Mouse (Mus musculus) stomach, embryonic 14.5 days (tissue): ENCODE measurements around the gene Ints6l. TPM values are rescaled to one million over a fixed set of nuclear protein-coding genes. Genes with fewer than 3 reads are reported as not detected.
"Not testable (repeated sequence)": the region's sequence is repeated elsewhere in the genome, so short reads cannot be mapped to it uniquely, and the experiment has no call there.

ENCODE experiments used
- ATAC-seq: fragments of 200-750 bp; cut with Nextera tagmentation; 2 replicates; pipeline ENCODE4 v1.8.0; 2017; ENCODE audit warnings: low read depth, moderate TSS enrichment; ENCODE audit not compliant: insufficient number of reproducible peaks, insufficient read depth, low FRiP score
- H3K27ac ChIP-seq: fragments of 300-500 bp; sonication (generic); 2 replicates; pipeline ENCODE4 v1.5.1; 2014; ENCODE audit warnings: mild to moderate bottlenecking, low read length, moderate library complexity, mixed read lengths
- H3K27me3 ChIP-seq: fragments of 300-500 bp; sonication (generic); 2 replicates; pipeline ENCODE4 v1.6.1; 2014; ENCODE audit warnings: low read length, control low read depth, mixed read lengths; ENCODE audit not compliant: control insufficient read depth, insufficient read depth
- H3K36me3 ChIP-seq: fragments of 300-500 bp; sonication (generic); 2 replicates; pipeline ENCODE4 v1.6.1; 2014; ENCODE audit warnings: mild to moderate bottlenecking, control low read depth, low read length, moderate library complexity, mixed read lengths; ENCODE audit not compliant: control insufficient read depth, insufficient read depth
- H3K4me1 ChIP-seq: fragments of 300-500 bp; sonication (generic); 2 replicates; pipeline ENCODE4 v1.6.1; 2014; ENCODE audit warnings: low read length, control low read depth, mixed read lengths; ENCODE audit not compliant: control insufficient read depth, insufficient read depth
- H3K4me2 ChIP-seq: fragments of 300-500 bp; sonication (generic); replicated peaks from 2 replicates; pipeline ENCODE4 v1.6.1; 2014; ENCODE audit warnings: low read depth, low read length, control low read depth
- H3K4me3 ChIP-seq: fragments of 300-500 bp; sonication (generic); 2 replicates; pipeline ENCODE4 v1.5.1; 2014; ENCODE audit warnings: low read depth, low read length, control low read depth
- H3K9ac ChIP-seq: fragments of 300-500 bp; sonication (generic); replicated peaks from 2 replicates; pipeline ENCODE4 v1.6.1; 2014; ENCODE audit warnings: low read depth, mild to moderate bottlenecking, control low read depth, low read length, moderate library complexity, mixed read lengths
- H3K9me3 ChIP-seq: fragments of 300-500 bp; sonication (generic); 2 replicates; pipeline ENCODE4 v1.6.1; 2016; ENCODE audit warnings: low read depth, low read length, control low read depth; ENCODE audit not compliant: control insufficient read depth
- WGBS: fragments of 180-500 bp; shearing (Covaris S2); extraction: QIAGEN DNeasy Blood & Tissue Kit; methylation state at CpG from one replicate; pipeline ENCODE4 v1.1.7; 2014; 5-methylcytosine and 5-hydroxymethylcytosine counted together
- polyA plus RNA-seq: library from polyadenylated mRNA; unstranded; fragments of >200 nt; fragmentation: Nextera tagmentation; extraction: Ambion mirVana; gene quantifications from 2 replicates; pipeline ENCODE4 v1.2.1, GENCODE M21; 2014

Gene Ints6l
- polyA plus RNA-seq, 1 experiment from 2014 or later, result 28.0 TPM

GRCm38 (mm10) chrX:56477553-56477952, 22.9 kb downstream of the Ints6l start:
- no peak overlapping the region for H3K27ac ChIP-seq
- no peak overlapping the region for H3K4me3 ChIP-seq
- no peaks in the 10 kb centered on the region for H3K9me3 ChIP-seq
- no peak overlapping the region for H3K4me2 ChIP-seq
- WGBS, result 82% methylated on average over 3 of the region's 3 CpGs
- H3K4me1 ChIP-seq, result no peaks in the 10 kb centered on the region
- no peaks in the 10 kb centered on the region for H3K27me3 ChIP-seq
- H3K36me3 ChIP-seq, result no peaks in the 10 kb centered on the region
- no peak for ATAC-seq
- H3K9ac ChIP-seq, result no peak overlapping the region

GRCm38 (mm10) chrX:56481906-56482305, 27.2 kb downstream of the Ints6l start:
- no peak overlapping the region for H3K27ac ChIP-seq
- H3K4me2 ChIP-seq, result no peak overlapping the region
- no peaks in the 10 kb centered on the region for H3K27me3 ChIP-seq
- H3K36me3 ChIP-seq, result no peaks in the 10 kb centered on the region
- no peaks in the 10 kb centered on the region for H3K9me3 ChIP-seq
- ATAC-seq, result no peak
- no peak overlapping the region for H3K4me3 ChIP-seq
- no peaks in the 10 kb centered on the region for H3K4me1 ChIP-seq
- WGBS, result 71% methylated on average over 3 of the region's 3 CpGs
- no peak overlapping the region for H3K9ac ChIP-seq

- Histone ChIP-seq H3K4me3 (no peak overlapping the region), H3K4me1 (no peaks in the 10 kb centered on the region), H3K9ac (no peak overlapping the region), H3K27me3 (no peaks in the 10 kb centered on the region), H3K9me3 (no peaks in the 10 kb centered on the region), H3K36me3 (no peaks in the 10 kb centered on the region), H3K4me2 (no peak overlapping the region), H3K27ac (no peak overlapping the region)
- 12% methylated on average over 1 of the region's 1 CpGs for WGBS
- ATAC-seq, result no peak
These were observed 35.1 kb downstream of the Ints6l start for GRCm38 (mm10) chrX:56489758-56490157.

- H3K27ac ChIP-seq, result no peak overlapping the region
- no peaks in the 10 kb centered on the region for H3K4me1 ChIP-seq
- WGBS, result 78% methylated on average over 7 of the region's 7 CpGs
- no peak overlapping the region for H3K4me3 ChIP-seq
- H3K27me3 ChIP-seq, result no peaks in the 10 kb centered on the region
- H3K36me3 ChIP-seq, result no peaks in the 10 kb centered on the region
- H3K9me3 ChIP-seq, result no peaks in the 10 kb centered on the region
- no peak overlapping the region for H3K9ac ChIP-seq
- no peak overlapping the region for H3K4me2 ChIP-seq
- ATAC-seq, result no peak
These were observed 42.6 kb downstream of the Ints6l start for GRCm38 (mm10) chrX:56497241-56497640.

- not testable (repeated sequence) for H3K4me2 ChIP-seq, H3K9me3 ChIP-seq, H3K9ac ChIP-seq, H3K27ac ChIP-seq, H3K27me3 ChIP-seq, ATAC-seq, H3K4me1 ChIP-seq, H3K4me3 ChIP-seq, H3K36me3 ChIP-seq
- WGBS, result 82% methylated on average over 6 of the region's 6 CpGs
These were observed 69.8 kb downstream of the Ints6l start, which contains the start of gene Gm10477 for GRCm38 (mm10) chrX:56524442-56524841. Gm10477 (plus strand) TSS chrX:56524742.

- no peak overlapping the region for H3K4me3 ChIP-seq
- no peak overlapping the region for H3K4me2 ChIP-seq
- no peak overlapping the region for H3K9ac ChIP-seq
- WGBS, result 13% methylated on average over 3 of the region's 3 CpGs
- ATAC-seq, result no peak
- no peaks in the 10 kb centered on the region for H3K4me1 ChIP-seq
- H3K36me3 ChIP-seq, result no peaks in the 10 kb centered on the region
- H3K9me3 ChIP-seq, result no peaks in the 10 kb centered on the region
- no peaks in the 10 kb centered on the region for H3K27me3 ChIP-seq
- no peak overlapping the region for H3K27ac ChIP-seq
These were observed 76.6 kb downstream of the Ints6l start for GRCm38 (mm10) chrX:56531266-56531665.

- no peaks in the 10 kb centered on the region for H3K27me3 ChIP-seq
- no peak overlapping the region for H3K9ac ChIP-seq
- no peaks in the 10 kb centered on the region for H3K4me1 ChIP-seq
- H3K27ac ChIP-seq, result no peak overlapping the region
- WGBS, result 51% methylated on average over 4 of the region's 4 CpGs
- H3K4me3 ChIP-seq, result no peak overlapping the region
- H3K9me3 ChIP-seq, result no peaks in the 10 kb centered on the region
- H3K36me3 ChIP-seq, result no peaks in the 10 kb centered on the region
- ATAC-seq, result no peak
- no peak overlapping the region for H3K4me2 ChIP-seq
These were observed 82.5 kb downstream of the Ints6l start for GRCm38 (mm10) chrX:56537162-56537561.

- Histone ChIP-seq H3K27me3 (no peaks in the 10 kb centered on the region), H3K9me3 (no peaks in the 10 kb centered on the region), H3K9ac (no peak within 1 kb of the TSS), H3K27ac (no peak within 1 kb of the TSS), H3K4me1 (no peaks in the 10 kb centered on the region), H3K36me3 (no peaks in the 10 kb centered on the region), H3K4me3 (no peak within 1 kb of the TSS), H3K4me2 (no peak within 1 kb of the TSS)
- WGBS, result 88% methylated on average over 7 of the region's 7 CpGs
- no peak for ATAC-seq
These were observed 94.8 kb downstream of the Ints6l start, which contains the start of gene Gm648 for GRCm38 (mm10) chrX:56549506-56549905. Gm648 (minus strand) TSS chrX:56549606.

- H3K9me3 ChIP-seq, result no peaks in the 10 kb centered on the region
- H3K27ac ChIP-seq, result no peak overlapping the region
- no peaks in the 10 kb centered on the region for H3K4me1 ChIP-seq
- no peak overlapping the region for H3K4me3 ChIP-seq
- no peak overlapping the region for H3K9ac ChIP-seq
- H3K27me3 ChIP-seq, result no peaks in the 10 kb centered on the region
- WGBS, result 86% methylated on average over 3 of the region's 3 CpGs
- H3K4me2 ChIP-seq, result no peak overlapping the region
- ATAC-seq, result no peak
- no peaks in the 10 kb centered on the region for H3K36me3 ChIP-seq
These were observed 98.9 kb downstream of the Ints6l start for GRCm38 (mm10) chrX:56553584-56553983.
